Mouse (Mus musculus) liver, postnatal 0 days (tissue): ENCODE data around the gene Apol7a.

Experiments
- CTCF ChIP-seq: sonication (generic); IDR thresholded peaks from 2 replicates; pipeline ENCODE4 v1.5.1; 2016; ENCODE audit warnings: antibody characterized with exemption, low read depth
- EP300 ChIP-seq: IDR thresholded peaks from 2 replicates; pipeline ENCODE4 v1.6.1; 2016; ENCODE audit warnings: antibody characterized with exemption, low read depth, mild to moderate bottlenecking

DNA sequence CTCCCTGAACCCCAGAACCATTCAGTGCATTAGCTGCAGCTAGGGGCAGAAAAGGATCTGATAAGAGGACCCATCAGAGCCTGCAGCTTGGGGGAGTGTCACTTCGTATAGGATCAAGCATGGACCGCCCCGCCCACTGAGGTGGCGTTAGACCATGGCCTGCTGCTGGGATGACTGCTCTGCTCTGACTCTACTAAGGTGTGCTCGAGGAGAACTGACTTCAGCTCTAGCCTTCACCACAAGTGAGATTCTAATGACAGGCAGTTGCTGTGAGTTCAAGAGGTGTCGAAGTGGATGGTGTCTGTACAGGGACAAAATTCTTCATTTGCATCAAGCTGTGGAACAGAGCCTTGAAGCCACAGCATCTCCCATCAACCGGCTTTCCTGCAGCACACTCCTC, 46.0 kb downstream of the Apol7a start:
- TF ChIP-seq CTCF: no peak
- no peak for TF ChIP-seq EP300
